Mouse (Mus musculus): Measurements from ENCODE around the gene C1qtnf7.

The C1qtnf7 gene

GRCm38 (mm10) chr5:43665144-43665543 is 149.8 kb downstream of the C1qtnf7 start:
- in situ Hi-C loops (cut with MboI; ENCODE audit: low pct_unique_long_range_greater_than_20kb in 1 of 2, low sequenced_read_pairs in 2 of 2, unreplicated experiment in 1 of 2), result no loop called here
